Mouse (Mus musculus): ENCODE results near the gene Lrba. TPM values are rescaled to one million over a fixed set of nuclear protein-coding genes. Genes with fewer than 3 reads are reported as not detected.

Lrba gene
- polyA plus RNA-seq, 1 experiment from 2014 or later: 3.0 TPM

DNA sequence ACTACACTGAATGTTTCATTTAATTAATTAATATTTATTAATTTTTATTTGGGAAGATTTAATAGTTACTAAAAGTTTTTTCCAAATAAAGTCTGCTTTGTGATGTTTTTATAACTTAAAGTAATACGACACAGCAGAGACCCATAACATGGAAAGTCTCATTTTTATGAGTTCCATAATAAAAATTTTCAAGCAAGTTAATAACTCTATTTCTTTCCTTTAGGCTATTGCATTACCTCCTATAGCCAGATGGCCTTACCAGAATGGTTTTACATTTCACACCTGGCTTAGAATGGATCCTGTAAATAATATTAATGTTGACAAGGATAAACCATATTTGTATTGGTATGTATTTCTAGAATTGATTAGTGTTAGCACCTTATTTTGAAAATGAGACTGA, 70.4 kb downstream of the Lrba start:
- no peaks in the 10 kb centered on the region for H3K9me3 ChIP-seq
- WGBS: 97% methylated on average over 1 of the region's 1 CpGs
- no peaks in the 10 kb centered on the region for H3K27me3 ChIP-seq (ENCODE audit: poor library complexity, severe bottlenecking)
- DNase-seq (ENCODE audit: extremely low spot score, low spot score): no peak
- H3K4me1 ChIP-seq: no peaks in the 10 kb centered on the region
- H3K27ac ChIP-seq: no peak overlapping the region
- no peak overlapping the region for H3K4me3 ChIP-seq
- H3K36me3 ChIP-seq (replicated peaks): no peaks in the 10 kb centered on the region

DNA sequence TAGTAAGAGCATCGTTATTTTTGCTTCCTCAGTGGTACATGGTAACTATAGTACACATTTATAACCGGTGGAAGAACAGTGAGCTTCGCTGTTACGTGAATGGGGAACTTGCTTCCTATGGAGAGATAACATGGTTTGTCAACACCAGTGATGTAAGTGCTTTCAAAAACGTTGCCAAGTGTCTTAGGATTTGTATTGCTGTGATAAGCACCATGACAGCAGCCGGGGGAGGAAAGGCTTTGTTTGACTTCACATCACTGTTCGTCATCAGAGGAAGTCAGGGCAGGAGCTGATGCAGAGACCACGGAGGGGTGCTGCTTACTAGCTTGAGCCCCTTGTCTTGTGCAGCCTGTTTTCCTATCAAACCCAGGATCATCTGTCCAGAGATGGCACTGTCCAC, 71.7 kb downstream of the Lrba start:
- Histone ChIP-seq H3K36me3 (replicated peaks) (no peaks in the 10 kb centered on the region), H3K9me3 (no peaks in the 10 kb centered on the region), H3K27ac (no peak overlapping the region), H3K27me3 (ENCODE audit: poor library complexity, severe bottlenecking) (no peaks in the 10 kb centered on the region), H3K4me1 (no peaks in the 10 kb centered on the region), H3K4me3 (no peak overlapping the region)
- no peak for DNase-seq (ENCODE audit: extremely low spot score, low spot score)
- 79% methylated on average over 8 of the region's 8 CpGs for WGBS

DNA sequence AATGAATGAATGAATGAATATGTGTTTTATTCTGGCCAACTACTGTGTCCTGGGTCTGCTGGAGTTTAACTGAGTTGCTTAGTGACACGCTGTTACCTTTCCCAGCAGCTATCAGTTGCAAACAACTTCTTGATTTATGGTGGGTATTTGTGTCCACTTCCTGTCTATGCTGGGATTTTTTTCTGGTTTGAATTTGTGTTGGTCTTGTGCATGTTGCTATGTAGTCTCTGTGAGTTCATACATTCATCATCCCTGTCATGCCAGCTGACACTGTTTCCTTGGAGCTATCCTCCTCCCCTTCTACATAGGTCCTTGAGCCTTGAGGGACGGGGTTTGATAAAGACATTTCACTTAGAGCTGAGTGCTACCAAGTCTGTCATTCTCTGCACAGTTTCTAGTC, 84.4 kb downstream of the Lrba start:
- Histone ChIP-seq H3K4me1 (peaks cover 8% of the 10 kb centered on the region; the same call in 1 of the 2 replicates), H3K4me3 (no peak overlapping the region), H3K27ac (no peak overlapping the region), H3K27me3 (ENCODE audit: poor library complexity, severe bottlenecking) (no peaks in the 10 kb centered on the region), H3K9me3 (no peaks in the 10 kb centered on the region), H3K36me3 (replicated peaks) (peaks cover 7% of the 10 kb centered on the region)
- no peak for DNase-seq (ENCODE audit: extremely low spot score, low spot score)
- WGBS: 95% methylated on average over 2 of the region's 2 CpGs

DNA sequence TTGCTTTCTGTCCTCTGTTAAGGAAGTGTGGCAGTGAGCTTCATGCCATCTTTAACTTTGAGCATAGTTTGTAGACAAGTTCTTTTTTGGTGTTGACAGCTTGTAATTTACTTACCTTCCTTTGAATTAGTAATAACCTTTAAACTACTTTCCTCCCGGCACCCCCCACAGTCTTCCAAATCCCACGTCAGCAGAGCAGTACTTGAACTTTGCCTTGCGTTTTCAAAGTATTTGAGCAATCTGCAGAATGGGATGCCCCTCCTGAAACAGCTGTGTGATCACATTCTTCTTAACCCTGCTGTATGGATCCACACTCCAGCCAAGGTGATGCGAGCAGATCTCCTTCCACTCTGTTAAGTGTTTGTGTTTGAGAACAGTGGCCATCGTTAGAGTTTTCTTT, 85.7 kb downstream of the Lrba start:
- WGBS: 75% methylated on average over 5 of the region's 5 CpGs
- no peak for DNase-seq (ENCODE audit: extremely low spot score, low spot score)
- H3K4me3 ChIP-seq: no peak overlapping the region

DNA sequence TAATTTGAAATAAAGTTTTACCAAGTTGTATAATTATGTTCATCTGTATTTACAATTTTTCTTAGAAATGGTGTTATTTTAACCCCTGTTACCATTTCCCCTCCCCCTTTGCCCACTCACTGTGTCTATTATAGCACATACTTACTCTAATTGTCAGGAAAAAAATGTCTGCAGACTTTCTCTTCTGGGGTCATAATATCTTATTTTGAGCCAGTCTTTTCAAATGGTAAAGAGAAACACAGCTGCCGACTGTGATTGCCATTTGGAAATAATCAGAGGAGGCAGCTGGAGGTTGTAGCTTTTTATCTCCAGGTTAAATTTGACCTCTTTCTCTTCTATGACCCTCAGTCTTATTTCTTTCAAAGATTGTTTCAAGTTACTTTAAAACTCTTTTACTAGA, 86.9 kb downstream of the Lrba start:
- 51% methylated on average over 1 of the region's 1 CpGs for WGBS
- no peak overlapping the region for H3K27ac ChIP-seq
- no peaks in the 10 kb centered on the region for H3K27me3 ChIP-seq (ENCODE audit: poor library complexity, severe bottlenecking)
- H3K4me3 ChIP-seq: no peak overlapping the region
- no peak for DNase-seq (ENCODE audit: extremely low spot score, low spot score)
- no peaks in the 10 kb centered on the region for H3K9me3 ChIP-seq
- H3K4me1 ChIP-seq: peaks cover 8% of the 10 kb centered on the region; the same call in 1 of the 2 replicates
- H3K36me3 ChIP-seq (replicated peaks): no peaks in the 10 kb centered on the region

More for the DNA sequence above, 85.7 kb downstream of the Lrba start:
- H3K36me3 ChIP-seq (replicated peaks): no peaks in the 10 kb centered on the region
- H3K9me3 ChIP-seq: no peaks in the 10 kb centered on the region
- H3K4me1 ChIP-seq: peaks cover 8% of the 10 kb centered on the region; the same call in 1 of the 2 replicates
- no peak overlapping the region for H3K27ac ChIP-seq
- H3K27me3 ChIP-seq (ENCODE audit: poor library complexity, severe bottlenecking): no peaks in the 10 kb centered on the region

DNA sequence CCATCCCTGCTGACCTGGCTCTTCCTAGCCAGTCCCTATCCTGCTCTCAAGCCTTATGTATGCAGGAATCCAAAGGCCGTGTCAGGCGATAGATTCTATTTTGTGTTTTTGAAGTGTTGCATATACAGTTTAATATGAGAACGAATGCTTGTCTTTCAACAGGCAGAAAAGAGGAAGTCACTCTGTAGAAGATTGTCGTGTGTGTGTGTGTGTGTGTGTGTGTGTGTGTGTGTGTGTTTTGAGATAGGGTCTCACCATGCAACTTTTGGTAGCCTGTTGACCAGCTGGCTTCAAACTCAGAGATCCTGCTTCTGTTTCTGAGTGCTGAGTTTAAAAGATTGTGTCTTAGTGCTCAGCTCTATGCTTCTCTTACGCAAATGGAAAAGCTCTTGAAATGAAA, 93.2 kb downstream of the Lrba start:
- no peaks in the 10 kb centered on the region for H3K27me3 ChIP-seq (ENCODE audit: poor library complexity, severe bottlenecking)
- no peaks in the 10 kb centered on the region for H3K4me1 ChIP-seq
- no peak overlapping the region for H3K4me3 ChIP-seq
- DNase-seq (ENCODE audit: extremely low spot score, low spot score): no peak
- 92% methylated on average over 5 of the region's 5 CpGs for WGBS
- no peaks in the 10 kb centered on the region for H3K36me3 ChIP-seq (replicated peaks)
- H3K9me3 ChIP-seq: no peaks in the 10 kb centered on the region
- H3K27ac ChIP-seq: no peak overlapping the region

DNA sequence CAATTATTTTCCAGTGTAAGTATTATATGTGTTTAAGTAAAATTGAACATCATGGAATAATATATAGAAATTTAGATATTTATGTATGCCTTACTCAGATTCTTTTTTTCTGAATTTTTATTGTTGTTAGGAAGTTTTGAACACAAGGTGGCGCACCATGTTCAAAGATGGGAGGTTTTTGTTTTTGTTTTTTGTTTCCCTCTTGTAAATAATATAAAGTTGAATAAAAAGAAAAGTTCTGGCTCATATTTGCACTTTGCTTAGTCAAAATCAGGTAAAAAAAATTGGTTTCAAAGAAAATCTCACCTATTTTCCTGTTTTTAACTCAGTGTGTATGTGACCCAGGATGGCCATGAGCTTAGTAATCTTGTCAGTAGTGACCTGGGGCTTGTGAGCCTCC, 104.1 kb downstream of the Lrba start:
- Histone ChIP-seq H3K36me3 (replicated peaks) (no peaks in the 10 kb centered on the region), H3K4me3 (no peak overlapping the region), H3K27me3 (ENCODE audit: poor library complexity, severe bottlenecking) (no peaks in the 10 kb centered on the region), H3K4me1 (no peaks in the 10 kb centered on the region), H3K9me3 (no peaks in the 10 kb centered on the region), H3K27ac (no peak overlapping the region)
- 13% methylated on average over 1 of the region's 1 CpGs for WGBS
- no peak for DNase-seq (ENCODE audit: extremely low spot score, low spot score)

DNA sequence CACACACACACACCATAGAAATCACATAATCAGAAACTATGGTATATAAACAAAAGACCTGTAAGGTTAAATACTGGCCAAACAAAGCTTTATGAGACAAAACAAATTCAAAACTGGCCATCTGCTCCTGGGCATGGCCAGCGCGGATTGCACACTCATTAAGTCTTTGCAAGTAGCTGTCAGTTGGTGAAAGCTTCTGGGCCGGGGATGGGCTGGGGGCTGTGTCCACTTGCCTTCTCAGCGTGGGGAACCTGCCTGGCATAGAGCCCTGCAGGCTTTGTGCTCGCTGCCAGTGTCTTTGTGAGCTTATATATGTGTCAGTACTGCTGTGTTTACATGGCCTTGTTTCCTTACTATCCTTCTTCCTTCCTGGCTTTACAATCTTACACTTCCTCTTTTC, 118.8 kb downstream of the Lrba start:
- H3K36me3 ChIP-seq (replicated peaks): no peaks in the 10 kb centered on the region
- no peaks in the 10 kb centered on the region for H3K27me3 ChIP-seq (ENCODE audit: poor library complexity, severe bottlenecking)
- H3K27ac ChIP-seq: no peak overlapping the region
- H3K4me1 ChIP-seq: no peaks in the 10 kb centered on the region
- no peaks in the 10 kb centered on the region for H3K9me3 ChIP-seq
- DNase-seq (ENCODE audit: extremely low spot score, low spot score): no peak
- H3K4me3 ChIP-seq: no peak overlapping the region
- WGBS: 68% methylated on average over 5 of the region's 5 CpGs

DNA sequence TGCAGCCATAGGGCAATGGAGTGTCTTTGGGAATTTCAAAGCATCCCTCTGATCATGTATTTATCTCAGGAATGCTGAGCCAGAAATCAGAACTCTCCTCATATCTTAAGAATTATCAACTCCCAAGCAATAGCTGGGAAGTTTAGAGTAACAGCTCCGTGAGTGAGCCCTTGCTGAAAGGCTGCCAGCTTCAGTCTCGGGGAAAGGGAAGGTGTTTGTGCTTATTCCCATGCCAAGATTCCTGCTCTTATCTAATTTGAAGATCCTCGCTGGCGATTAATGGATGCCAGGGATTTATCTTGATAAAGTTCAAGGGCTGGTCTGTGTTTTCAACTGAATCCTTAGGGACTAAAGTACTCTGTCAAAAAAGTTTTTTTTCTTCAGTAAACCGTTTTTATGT, 138.0 kb downstream of the Lrba start:
- Histone ChIP-seq H3K27me3 (ENCODE audit: poor library complexity, severe bottlenecking) (no peaks in the 10 kb centered on the region), H3K4me1 (peaks cover 5% of the 10 kb centered on the region; the same call in 1 of the 2 replicates), H3K9me3 (no peaks in the 10 kb centered on the region), H3K4me3 (no peak overlapping the region), H3K27ac (no peak overlapping the region), H3K36me3 (replicated peaks) (no peaks in the 10 kb centered on the region)
- 62% methylated on average over 5 of the region's 5 CpGs for WGBS
- DNase-seq (ENCODE audit: extremely low spot score, low spot score): no peak

DNA sequence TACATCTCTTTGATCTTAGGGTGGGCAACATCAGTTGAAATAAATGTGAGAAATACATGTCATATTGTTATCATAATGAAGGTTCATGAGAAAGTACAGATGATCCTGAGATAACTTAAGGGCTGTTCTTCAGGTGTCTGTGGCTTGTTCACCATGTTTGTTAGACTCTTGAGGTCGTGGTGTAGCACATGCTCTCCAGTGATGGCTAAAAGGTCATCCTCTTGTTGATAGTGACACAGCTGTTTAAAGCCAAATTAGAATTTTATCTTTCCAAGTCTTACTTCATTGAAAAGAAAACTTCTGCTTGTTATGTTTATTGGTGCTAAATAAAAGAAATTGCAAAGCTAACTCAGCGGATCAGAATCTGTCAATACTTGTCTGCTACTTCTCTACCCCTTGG, 147.0 kb downstream of the Lrba start:
- Histone ChIP-seq H3K27me3 (ENCODE audit: poor library complexity, severe bottlenecking) (no peaks in the 10 kb centered on the region), H3K4me3 (no peak overlapping the region), H3K27ac (no peak overlapping the region), H3K4me1 (no peaks in the 10 kb centered on the region), H3K9me3 (no peaks in the 10 kb centered on the region), H3K36me3 (replicated peaks) (no peaks in the 10 kb centered on the region)
- 83% methylated on average over 2 of the region's 2 CpGs for WGBS
- DNase-seq (ENCODE audit: extremely low spot score, low spot score): no peak

DNA sequence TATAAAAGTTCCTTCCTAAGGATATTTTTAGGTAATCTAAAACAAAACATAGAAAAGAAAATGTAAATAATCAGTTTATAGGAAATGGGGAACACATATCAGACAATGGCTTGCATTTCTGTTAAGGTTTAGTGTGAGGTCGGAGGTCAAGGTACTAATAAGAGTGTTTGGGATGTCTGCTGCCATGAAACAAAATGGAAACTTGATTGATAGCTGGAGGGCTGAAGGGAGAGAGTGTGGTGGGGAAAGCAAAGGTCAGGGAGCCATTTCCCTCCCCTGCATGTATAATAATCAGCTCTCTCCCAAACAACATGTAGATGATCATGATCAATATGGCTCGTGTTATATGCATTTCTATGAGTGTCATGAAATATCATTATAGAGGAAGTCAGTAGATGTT, 150.8 kb downstream of the Lrba start:
- DNase-seq (ENCODE audit: extremely low spot score, low spot score): no peak
- H3K27me3 ChIP-seq (ENCODE audit: poor library complexity, severe bottlenecking): no peaks in the 10 kb centered on the region
- H3K27ac ChIP-seq: no peak overlapping the region
- no peak overlapping the region for H3K4me3 ChIP-seq
- 87% methylated on average over 2 of the region's 2 CpGs for WGBS
- H3K4me1 ChIP-seq: no peaks in the 10 kb centered on the region
- H3K9me3 ChIP-seq: no peaks in the 10 kb centered on the region
- H3K36me3 ChIP-seq (replicated peaks): no peaks in the 10 kb centered on the region

DNA sequence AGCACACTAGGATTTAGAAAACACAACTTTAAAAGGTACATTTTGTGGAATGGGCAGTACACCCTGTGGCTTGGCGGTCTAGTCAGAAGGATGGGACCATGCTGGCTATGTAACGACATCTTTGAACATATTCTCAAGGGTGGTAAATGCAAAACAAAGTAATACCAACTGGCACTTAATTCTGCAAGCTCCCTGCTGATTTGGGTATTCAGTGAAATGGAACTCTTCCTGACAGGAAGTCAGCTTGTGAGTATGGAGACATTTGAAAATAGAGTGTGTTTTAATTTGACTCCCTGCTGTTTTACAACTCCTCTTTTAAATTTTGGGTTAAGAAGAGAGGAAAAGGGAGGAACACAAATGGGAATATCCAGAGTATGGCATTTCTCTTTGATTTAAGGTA, 158.1 kb downstream of the Lrba start:
- no peak overlapping the region for H3K4me3 ChIP-seq
- 0 out of 2 replicates have a peak, but pooled peaks cover 4% of the 10 kb centered on the region for H3K4me1 ChIP-seq
- 33% methylated on average over 2 of the region's 2 CpGs for WGBS
- no peaks in the 10 kb centered on the region for H3K36me3 ChIP-seq (replicated peaks)
- H3K27ac ChIP-seq: no peak overlapping the region
- no peak for DNase-seq (ENCODE audit: extremely low spot score, low spot score)
- no peaks in the 10 kb centered on the region for H3K27me3 ChIP-seq (ENCODE audit: poor library complexity, severe bottlenecking)
- no peaks in the 10 kb centered on the region for H3K9me3 ChIP-seq

DNA sequence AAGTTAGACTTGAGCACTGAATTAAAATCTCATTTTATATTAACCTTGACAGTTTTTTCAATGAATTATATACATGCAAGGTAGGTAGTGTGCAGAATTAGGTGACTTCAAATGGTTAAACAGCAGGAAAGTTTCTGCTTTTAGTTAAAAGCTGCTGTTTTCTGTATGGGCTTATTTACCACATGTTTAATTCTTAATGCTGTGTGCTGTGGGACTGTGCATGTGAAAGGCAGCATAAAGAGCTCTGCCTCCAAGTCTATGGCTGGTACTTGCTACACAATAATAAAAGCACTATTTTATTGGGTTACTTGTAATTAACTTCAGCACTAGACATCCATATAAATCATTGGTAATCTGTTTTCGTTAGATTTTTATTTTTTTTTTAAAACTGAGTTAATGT, 160.6 kb downstream of the Lrba start:
- Histone ChIP-seq H3K4me3 (no peak overlapping the region), H3K27ac (no peak overlapping the region), H3K4me1 (0 out of 2 replicates have a peak, but pooled peaks cover 4% of the 10 kb centered on the region), H3K36me3 (replicated peaks) (no peaks in the 10 kb centered on the region), H3K9me3 (no peaks in the 10 kb centered on the region), H3K27me3 (ENCODE audit: poor library complexity, severe bottlenecking) (no peaks in the 10 kb centered on the region)
- no peak for DNase-seq (ENCODE audit: extremely low spot score, low spot score)
- WGBS: 91% methylated on average over 1 of the region's 1 CpGs

DNA sequence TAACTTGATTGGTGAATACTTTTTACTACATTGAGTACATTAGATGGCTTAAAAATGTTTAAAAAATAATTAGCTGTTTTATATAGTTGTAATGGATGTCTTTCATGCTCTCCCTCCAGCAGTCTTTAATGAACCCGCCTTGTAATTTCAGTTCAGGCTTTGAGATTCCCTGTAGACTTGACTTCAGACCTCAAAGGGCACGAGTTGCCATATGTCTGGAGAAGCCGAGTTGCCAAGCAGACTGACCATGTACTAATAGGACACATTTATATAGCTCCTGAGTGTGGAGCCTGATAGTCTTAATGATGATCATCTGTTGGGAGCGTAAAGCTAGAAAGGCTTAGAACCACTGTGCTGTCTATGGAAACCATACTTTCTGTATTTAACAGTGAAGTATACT, 161.8 kb downstream of the Lrba start:
- Histone ChIP-seq H3K9me3 (no peaks in the 10 kb centered on the region), H3K36me3 (replicated peaks) (no peaks in the 10 kb centered on the region), H3K4me3 (no peak overlapping the region), H3K27me3 (ENCODE audit: poor library complexity, severe bottlenecking) (no peaks in the 10 kb centered on the region), H3K4me1 (0 out of 2 replicates have a peak, but pooled peaks cover 4% of the 10 kb centered on the region), H3K27ac (no peak overlapping the region)
- 76% methylated on average over 4 of the region's 4 CpGs for WGBS
- DNase-seq (ENCODE audit: extremely low spot score, low spot score): no peak

All from forebrain, embryonic 10.5 days (tissue).